Mouse (Mus musculus): ENCODE results near the gene Itgal. TPM values are rescaled to one million over a fixed set of nuclear protein-coding genes. Genes with fewer than 3 reads are reported as not detected.

The Itgal gene
- polyA plus RNA-seq, 1 experiment from 2014 or later = 6.8 TPM

- Histone ChIP-seq H3K27me3 (ENCODE audit: insufficient read depth, low read length) (no peaks in the 10 kb centered on the region), H3K9ac (replicated peaks) (no peak overlapping the region), H3K36me3 (replicated peaks; ENCODE audit: insufficient read depth, low read length) (no peaks in the 10 kb centered on the region), H3K9me3 (ENCODE audit: low read length) (no peaks in the 10 kb centered on the region), H3K4me3 (ENCODE audit: low read depth, low read length) (no peak overlapping the region), H3K4me2 (ENCODE audit: low read depth, low read length) (no peak overlapping the region), H3K27ac (ENCODE audit: low read depth) (no peak overlapping the region), H3K4me1 (ENCODE audit: insufficient read depth) (peaks cover 13% of the 10 kb centered on the region)
- ATAC-seq = peak; percentile 67
- DNase-seq = no peak
- 36% methylated on average over 7 of the region's 10 CpGs for WGBS (ENCODE audit: insufficient replicate concordance)
- TF ChIP-seq EP300 (IDR thresholded peaks at IDR 0.05; ENCODE audit: low read depth) = no peak
- no peak for TF ChIP-seq CTCF (IDR thresholded peaks at IDR 0.05; ENCODE audit: low read depth)
Observed at GRCm38 (mm10) chr7:127285154-127285553, 10.9 kb upstream of the Itgal start.

- 70% methylated on average over 1 of the region's 1 CpGs for WGBS (ENCODE audit: insufficient replicate concordance)
- H3K4me2 ChIP-seq (ENCODE audit: low read depth, low read length) = no peak overlapping the region
- H3K27me3 ChIP-seq (ENCODE audit: insufficient read depth, low read length) = no peaks in the 10 kb centered on the region
- ATAC-seq = peak; percentile 44; the same call in 1 of the 2 replicates
- no peak for DNase-seq
- H3K27ac ChIP-seq (ENCODE audit: low read depth) = no peak overlapping the region
- H3K4me1 ChIP-seq (ENCODE audit: insufficient read depth) = peaks cover 12% of the 10 kb centered on the region
- no peak overlapping the region for H3K9ac ChIP-seq (replicated peaks)
- no peaks in the 10 kb centered on the region for H3K9me3 ChIP-seq (ENCODE audit: low read length)
- no peak overlapping the region for H3K4me3 ChIP-seq (ENCODE audit: low read depth, low read length)
- no peaks in the 10 kb centered on the region for H3K36me3 ChIP-seq (replicated peaks; ENCODE audit: insufficient read depth, low read length)
- TF ChIP-seq CTCF (IDR thresholded peaks at IDR 0.05; ENCODE audit: low read depth) (no peak), EP300 (IDR thresholded peaks at IDR 0.05; ENCODE audit: low read depth) (no peak)
Observed at GRCm38 (mm10) chr7:127287940-127288339, 8.1 kb upstream of the Itgal start.

GRCm38 (mm10) chr7:127289306-127289705 lies 6.8 kb upstream of the Itgal start:
- H3K9me3 ChIP-seq (ENCODE audit: low read length) = no peaks in the 10 kb centered on the region
- no peak overlapping the region for H3K4me3 ChIP-seq (ENCODE audit: low read depth, low read length)
- no peak overlapping the region for H3K9ac ChIP-seq (replicated peaks)
- no peak overlapping the region for H3K4me2 ChIP-seq (ENCODE audit: low read depth, low read length)
- peaks cover 12% of the 10 kb centered on the region for H3K4me1 ChIP-seq (ENCODE audit: insufficient read depth)
- TF ChIP-seq EP300 (IDR thresholded peaks at IDR 0.05; ENCODE audit: low read depth) (no peak), CTCF (IDR thresholded peaks at IDR 0.05; ENCODE audit: low read depth) (no peak)
- DNase-seq = no peak
- no peak for ATAC-seq
- H3K27ac ChIP-seq (ENCODE audit: low read depth) = no peak overlapping the region
- no peaks in the 10 kb centered on the region for H3K27me3 ChIP-seq (ENCODE audit: insufficient read depth, low read length)
- H3K36me3 ChIP-seq (replicated peaks; ENCODE audit: insufficient read depth, low read length) = no peaks in the 10 kb centered on the region
- WGBS (ENCODE audit: insufficient replicate concordance) = 55% methylated on average over 2 of the region's 2 CpGs

DNA sequence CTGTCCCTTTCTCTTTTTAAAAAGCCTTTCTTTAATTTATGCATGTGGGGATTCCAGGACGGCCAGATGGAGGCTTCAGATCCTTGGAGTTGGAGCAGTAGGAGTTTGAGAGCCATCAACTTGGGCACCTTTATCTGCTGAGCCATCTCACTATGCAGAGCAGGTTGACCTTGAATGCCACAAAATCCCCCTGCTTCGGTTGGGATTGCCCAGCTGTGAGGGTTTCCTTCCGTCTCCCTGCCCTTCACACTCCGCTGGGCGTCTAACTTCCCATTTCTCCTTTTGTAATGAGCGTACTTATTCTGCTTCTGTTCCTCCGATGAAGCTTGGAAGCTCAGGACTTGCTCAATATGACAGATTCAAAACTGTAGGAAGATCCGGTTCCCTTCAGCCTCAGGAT lies 5.9 kb upstream of the Itgal start:
- Histone ChIP-seq H3K4me1 (ENCODE audit: insufficient read depth) (peaks cover 12% of the 10 kb centered on the region), H3K36me3 (replicated peaks; ENCODE audit: insufficient read depth, low read length) (no peaks in the 10 kb centered on the region), H3K9me3 (ENCODE audit: low read length) (no peaks in the 10 kb centered on the region), H3K4me3 (ENCODE audit: low read depth, low read length) (no peak overlapping the region), H3K9ac (replicated peaks) (no peak overlapping the region), H3K27me3 (ENCODE audit: insufficient read depth, low read length) (no peaks in the 10 kb centered on the region), H3K4me2 (ENCODE audit: low read depth, low read length) (0 out of 2 replicates have a peak overlapping the region, but pooled peaks have one; percentile 26), H3K27ac (ENCODE audit: low read depth) (peak overlapping the region; percentile 48; the same call in 1 of the 2 replicates)
- TF ChIP-seq CTCF (IDR thresholded peaks at IDR 0.05; ENCODE audit: low read depth) (no peak), EP300 (IDR thresholded peaks at IDR 0.05; ENCODE audit: low read depth) (no peak)
- WGBS (ENCODE audit: insufficient replicate concordance) = 31% methylated on average over 8 of the region's 8 CpGs
- ATAC-seq (no peak), DNase-seq (no peak)

DNA sequence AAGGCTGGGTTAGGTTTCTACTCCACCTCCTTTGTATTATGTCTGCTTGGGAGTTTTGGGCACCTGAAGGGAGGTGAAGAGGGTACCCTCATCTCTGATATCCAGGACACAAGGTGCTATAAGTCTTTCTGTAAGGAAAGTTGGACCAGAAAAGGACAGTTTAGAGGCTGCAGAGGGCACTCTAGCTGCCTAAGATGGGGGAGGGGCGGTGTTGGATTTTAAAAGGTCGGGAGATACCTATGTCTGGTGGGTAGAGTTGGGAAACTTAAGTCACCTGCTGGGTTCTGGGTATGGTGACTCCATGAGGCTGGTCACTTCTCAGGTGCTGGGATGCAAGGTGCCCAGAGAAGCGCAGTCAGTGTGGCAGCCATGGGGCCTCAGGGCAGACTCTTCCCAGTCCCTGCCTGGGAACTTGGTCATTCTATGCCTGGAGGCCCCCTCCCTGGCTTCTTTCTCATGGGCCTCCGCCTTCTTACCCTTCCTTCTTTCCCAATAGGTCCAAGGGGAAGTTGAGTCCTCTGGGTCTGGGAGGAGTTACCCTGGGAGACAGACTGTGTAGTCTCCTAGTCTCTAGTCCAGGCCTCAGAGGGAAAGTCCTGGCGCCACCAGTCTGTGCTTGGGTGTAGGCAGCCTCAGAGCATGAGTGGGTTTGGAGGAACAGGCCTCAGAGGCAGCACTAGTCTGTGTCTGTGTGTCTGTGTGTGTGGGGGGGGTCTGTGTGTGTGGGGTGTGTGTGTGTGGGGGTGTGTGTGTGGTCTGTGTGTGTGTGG lies 911 bp downstream of the Itgal start:
- H3K4me2 ChIP-seq (ENCODE audit: low read depth, low read length) = peak overlapping the region; percentile 44
- no peaks in the 10 kb centered on the region for H3K9me3 ChIP-seq (ENCODE audit: low read length)
- no peaks in the 10 kb centered on the region for H3K27me3 ChIP-seq (ENCODE audit: insufficient read depth, low read length)
- H3K9ac ChIP-seq (replicated peaks) = no peak overlapping the region
- H3K4me3 ChIP-seq (ENCODE audit: low read depth, low read length) = peak overlapping the region; percentile 16
- peak overlapping the region; percentile 61; the same call in 1 of the 2 replicates for H3K27ac ChIP-seq (ENCODE audit: low read depth)
- WGBS (ENCODE audit: insufficient replicate concordance) = 63% methylated on average over 5 of the region's 5 CpGs
- TF ChIP-seq CTCF (IDR thresholded peaks at IDR 0.05; ENCODE audit: low read depth) = no peak
- TF ChIP-seq EP300 (IDR thresholded peaks at IDR 0.05; ENCODE audit: low read depth) = no peak
- DNase-seq (no peak), ATAC-seq (peak; percentile 36; the same call in 1 of the 2 replicates)
- H3K4me1 ChIP-seq (ENCODE audit: insufficient read depth) = no peaks in the 10 kb centered on the region
- H3K36me3 ChIP-seq (replicated peaks; ENCODE audit: insufficient read depth, low read length) = no peaks in the 10 kb centered on the region

- Histone ChIP-seq H3K4me1 (ENCODE audit: insufficient read depth) (no peaks in the 10 kb centered on the region), H3K9ac (replicated peaks) (no peak overlapping the region), H3K27ac (ENCODE audit: low read depth) (no peak overlapping the region), H3K9me3 (ENCODE audit: low read length) (no peaks in the 10 kb centered on the region), H3K36me3 (replicated peaks; ENCODE audit: insufficient read depth, low read length) (no peaks in the 10 kb centered on the region), H3K27me3 (ENCODE audit: insufficient read depth, low read length) (no peaks in the 10 kb centered on the region), H3K4me3 (ENCODE audit: low read depth, low read length) (peak overlapping the region; percentile 16; the same call in 1 of the 2 replicates), H3K4me2 (ENCODE audit: low read depth, low read length) (peak overlapping the region; percentile 44)
- TF ChIP-seq CTCF (IDR thresholded peaks at IDR 0.05; ENCODE audit: low read depth) = no peak
- no peak for TF ChIP-seq EP300 (IDR thresholded peaks at IDR 0.05; ENCODE audit: low read depth)
- ATAC-seq (no peak), DNase-seq (no peak)
- WGBS (ENCODE audit: insufficient replicate concordance) = 68% methylated on average over 5 of the region's 5 CpGs
Observed at GRCm38 (mm10) chr7:127297586-127298193, 1.6 kb downstream of the Itgal start.
